Mouse (Mus musculus) testis, adult 2 months (tissue): ENCODE data around the gene Coa4. TPM values are rescaled to one million over a fixed set of nuclear protein-coding genes. Genes with fewer than 3 reads are reported as not detected.

Experiments used
- H3K27ac ChIP-seq: fragments of 200-500 bp; 2 replicates; pipeline ENCODE4 v1.5.1; 2012; ENCODE audit warnings: low read depth, low read length; ENCODE audit not compliant: control insufficient read depth, insufficient read depth
- H3K27me3 ChIP-seq: fragments of 200-500 bp; 2 replicates; pipeline ENCODE4 v1.6.1; 2012; ENCODE audit warnings: mild to moderate bottlenecking, low read length, moderate library complexity; ENCODE audit not compliant: control insufficient read depth, insufficient read depth
- H3K36me3 ChIP-seq: fragments of 200-500 bp; 2 replicates; pipeline ENCODE4 v1.6.1; 2012; ENCODE audit warnings: mild to moderate bottlenecking, low read length; ENCODE audit not compliant: control insufficient read depth, insufficient read depth
- H3K4me1 ChIP-seq: fragments of 200-500 bp; 2 replicates; pipeline ENCODE4 v1.6.1; 2012; ENCODE audit warnings: low read length; ENCODE audit not compliant: control insufficient read depth, insufficient read depth
- H3K4me3 ChIP-seq: fragments of 200-500 bp; 2 replicates; pipeline ENCODE4 v1.5.1; 2012; ENCODE audit warnings: low read depth, mild to moderate bottlenecking, low read length, moderate library complexity, mixed read lengths; ENCODE audit not compliant: control insufficient read depth
- CTCF ChIP-seq: fragments of 200-500 bp; IDR thresholded peaks from 2 replicates; pipeline ENCODE4 v1.5.1; 2012; ENCODE audit warnings: low read depth, mild to moderate bottlenecking, inconsistent platforms, low read length, moderate library complexity; ENCODE audit not compliant: control insufficient read depth, insufficient read depth, insufficient replicate concordance
- POLR2A ChIP-seq: fragments of 200-500 bp; IDR thresholded peaks from 2 replicates; pipeline ENCODE4 v1.6.1; 2012; ENCODE audit warnings: low read depth, mild to moderate bottlenecking, inconsistent platforms, low read length, moderate library complexity; ENCODE audit not compliant: control insufficient read depth
- polyA plus RNA-seq: library from polyadenylated mRNA; depleted of rRNA; stranded (reverse); fragments of >200 nt; gene quantifications from 2 replicates; pipeline ENCODE4 v1.2.3, GENCODE M21; 2012; rRNA removed

The Coa4 gene
- polyA plus RNA-seq: 29.5 and 29.6 TPM in 2 replicates

- Histone ChIP-seq H3K4me1 (no peaks in the 10 kb centered on the region; the same call in 1 of the 2 replicates), H3K27me3 (no peaks in the 10 kb centered on the region), H3K27ac (peak within 1 kb of the TSS; percentile 83), H3K36me3 (no peaks in the 10 kb centered on the region), H3K4me3 (peak within 1 kb of the TSS; percentile 98)
- TF ChIP-seq POLR2A (peak; percentile 81), CTCF (no peak)
Observed at GRCm38 (mm10) chr7:100536804-100537518, at the start of gene Coa4. TSS of gene Coa4 (plus strand) at chr7:100537071.

- Histone ChIP-seq H3K4me3 (no peak overlapping the region), H3K27me3 (no peaks in the 10 kb centered on the region; the same call in 1 of the 2 replicates), H3K36me3 (no peaks in the 10 kb centered on the region), H3K27ac (no peak overlapping the region), H3K4me1 (peaks cover 1% of the 10 kb centered on the region)
- no peak for TF ChIP-seq POLR2A
- TF ChIP-seq CTCF: no peak
Observed at GRCm38 (mm10) chr7:100487301-100487700, 49.6 kb upstream of the Coa4 start.

DNA sequence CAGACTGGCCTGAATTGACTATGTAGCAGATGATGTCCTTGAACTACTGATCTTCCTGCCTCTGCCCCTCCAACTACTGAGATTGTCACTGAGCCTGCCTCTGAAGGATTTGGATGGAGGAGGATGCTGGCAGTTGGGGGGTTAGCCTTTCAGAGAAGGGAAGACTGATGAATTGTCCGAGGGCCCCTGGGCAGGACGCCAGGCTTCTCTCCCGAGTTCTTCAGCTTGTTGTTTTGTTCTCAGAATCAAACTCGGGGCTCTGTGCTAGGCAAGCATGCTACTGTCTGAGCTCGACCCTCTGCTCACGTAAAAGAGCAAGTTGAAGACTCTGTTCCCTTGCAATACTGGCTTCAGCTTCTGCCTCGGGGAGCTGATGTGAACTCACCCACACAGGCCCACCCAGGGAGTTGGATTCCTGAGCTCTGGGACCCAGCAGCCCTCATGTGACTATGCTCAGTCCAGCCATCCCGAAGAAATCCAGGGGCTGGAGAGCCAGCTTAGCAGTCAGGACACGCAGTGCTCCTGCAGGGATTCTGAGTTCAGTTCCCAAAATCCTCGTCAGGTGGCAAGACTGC is 48.3 kb upstream of the Coa4 start:
- no peak for TF ChIP-seq POLR2A
- TF ChIP-seq CTCF: no peak
- peak overlapping the region; percentile 70; the same call in 1 of the 2 replicates for H3K27ac ChIP-seq

DNA sequence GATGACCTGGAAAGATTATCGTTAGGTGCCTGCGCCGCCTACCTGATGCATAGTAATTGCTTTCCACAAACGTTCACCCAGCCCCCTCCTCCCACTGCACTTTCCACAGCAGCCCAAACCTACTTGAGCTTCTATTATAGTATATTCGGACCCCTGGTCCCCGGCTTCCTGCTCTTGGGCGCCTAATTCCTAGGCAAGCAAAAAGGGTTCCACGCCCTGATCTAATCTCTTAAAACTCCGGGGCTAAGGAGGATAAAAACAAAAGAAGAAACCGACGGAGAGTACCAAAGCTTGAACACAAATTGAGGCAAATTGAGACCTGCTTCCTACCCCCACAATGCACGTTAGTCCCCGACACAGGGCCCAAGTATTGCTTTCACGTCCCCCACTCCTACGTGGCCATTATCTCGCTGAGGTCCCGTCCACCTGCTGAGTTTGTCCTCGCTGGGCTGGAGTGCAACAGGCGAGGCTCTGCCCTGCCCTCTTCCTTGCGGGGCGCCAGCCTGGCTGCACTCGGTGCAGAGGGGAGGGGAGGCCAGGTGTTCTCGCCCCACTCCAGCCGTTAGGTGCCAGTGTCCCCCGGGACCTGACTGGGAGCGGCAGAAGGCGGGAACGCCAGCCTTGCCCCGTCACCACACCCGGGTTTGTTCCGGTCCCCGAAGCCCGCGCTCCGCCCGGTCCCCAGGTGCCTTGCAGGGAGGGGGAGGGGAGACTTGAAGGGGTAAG is 44.3 kb upstream of the Coa4 start:
- no peak for TF ChIP-seq CTCF
- no peak for TF ChIP-seq POLR2A
- Histone ChIP-seq H3K4me1 (peaks cover 14% of the 10 kb centered on the region), H3K4me3 (peak overlapping the region; percentile 77), H3K27ac (peak overlapping the region; percentile 54), H3K36me3 (no peaks in the 10 kb centered on the region), H3K27me3 (no peaks in the 10 kb centered on the region; the same call in 1 of the 2 replicates)

More for the DNA sequence above, 48.3 kb upstream of the Coa4 start:
- Histone ChIP-seq H3K27me3 (no peaks in the 10 kb centered on the region; the same call in 1 of the 2 replicates), H3K4me1 (peaks cover 10% of the 10 kb centered on the region), H3K4me3 (no peak overlapping the region), H3K36me3 (no peaks in the 10 kb centered on the region)

GRCm38 (mm10) chr7:100493117-100493483 is 43.8 kb upstream of the Coa4 start, which contains the start of gene Ucp2:
TSS of gene Ucp2 (plus strand) at chr7:100493337.
- peaks cover 14% of the 10 kb centered on the region for H3K4me1 ChIP-seq
- H3K27ac ChIP-seq: peak within 1 kb of the TSS; percentile 78
- H3K27me3 ChIP-seq: no peaks in the 10 kb centered on the region; the same call in 1 of the 2 replicates
- TF ChIP-seq CTCF: no peak
- TF ChIP-seq POLR2A: peak; percentile 86
- H3K4me3 ChIP-seq: peak within 1 kb of the TSS; percentile 77
- H3K36me3 ChIP-seq: no peaks in the 10 kb centered on the region

DNA sequence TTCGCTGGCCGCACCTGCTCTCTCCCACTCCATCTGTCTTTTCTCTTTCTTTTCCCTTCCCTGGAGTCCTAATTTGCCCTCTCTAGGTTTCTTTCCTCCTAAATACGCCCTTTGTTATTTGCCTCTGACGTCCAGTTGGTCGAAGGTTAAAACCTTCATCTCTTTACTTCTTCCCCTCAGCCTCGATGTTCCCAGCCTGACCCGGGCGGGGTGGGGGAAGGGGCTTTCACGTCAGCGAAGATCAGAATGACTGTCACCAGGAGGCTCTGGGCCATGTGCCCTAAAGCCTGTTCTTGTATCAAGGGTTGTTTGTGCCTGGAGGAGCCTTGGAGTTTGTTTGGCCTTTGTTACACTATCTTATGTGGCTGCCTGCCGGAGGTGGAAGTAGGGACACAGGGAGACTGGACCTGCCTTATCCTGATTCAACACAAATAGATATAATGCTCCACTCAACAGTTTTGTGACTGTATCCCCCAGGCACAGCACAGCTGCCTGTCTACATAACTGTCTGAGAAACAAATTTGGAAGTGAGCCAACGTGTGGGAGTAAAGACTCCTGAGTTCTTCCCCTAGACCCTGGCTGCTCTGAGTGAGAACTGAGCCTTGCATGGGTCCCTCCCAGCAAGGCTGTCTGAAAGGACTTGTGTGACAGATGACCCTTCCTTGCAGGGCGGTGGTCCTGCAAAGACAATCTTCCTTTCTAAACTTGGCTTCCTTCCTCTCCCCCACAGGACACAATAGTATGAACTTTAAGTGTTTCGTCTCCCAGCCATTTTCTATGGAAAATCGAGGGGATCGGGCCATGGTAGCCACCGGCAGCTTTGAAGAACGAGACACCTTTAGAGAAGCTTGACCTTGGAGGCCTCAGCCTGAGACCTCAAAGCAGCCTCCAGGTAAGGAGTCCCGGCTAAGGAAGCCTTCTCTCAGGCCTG is 43.1 kb upstream of the Coa4 start:
- no peaks in the 10 kb centered on the region; the same call in 1 of the 2 replicates for H3K27me3 ChIP-seq
- H3K36me3 ChIP-seq: no peaks in the 10 kb centered on the region
- TF ChIP-seq POLR2A (no peak), CTCF (no peak)
- H3K4me3 ChIP-seq: peak overlapping the region; percentile 77
- H3K4me1 ChIP-seq: peaks cover 14% of the 10 kb centered on the region
- H3K27ac ChIP-seq: peak overlapping the region; percentile 78
